Mouse (Mus musculus) thymus, adult 18-20 months (tissue): ENCODE measurements at regions not wholly inside any gene's neighbourhood (a gene's known extent, or its start where the extent isn't known, plus 50 kb on each side); places are given as distances from the start of the nearest gene placed in this dataset.

Source experiments
- DNase-seq, 2 experiments: peaks; one replicate each; pipeline ENCODE4 v3.0.0; 2022; ENCODE audit warnings: mixed read lengths in 2 of 2

DNA sequence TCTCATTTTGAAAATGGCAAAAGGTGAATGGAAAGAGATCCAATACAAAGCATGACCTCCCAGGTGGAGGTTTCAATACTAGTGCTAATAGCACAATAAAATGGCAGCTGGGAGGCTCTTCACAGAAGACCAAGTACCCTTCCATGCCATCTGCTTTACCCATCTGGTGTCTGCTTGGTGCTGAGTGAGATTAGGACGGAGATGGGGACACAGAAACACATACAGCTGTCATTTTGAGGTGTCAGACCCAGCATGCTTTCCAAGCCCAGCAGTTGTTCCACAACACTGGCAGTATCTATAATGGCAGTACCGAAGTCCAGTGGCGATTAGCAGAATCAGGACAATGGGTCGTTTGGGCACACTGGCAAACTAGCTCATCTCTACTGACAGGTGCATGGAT, 118.9 kb upstream of the 1700064H15Rik start:
- DNase-seq = no peak

- no peak for DNase-seq
These were observed 123.5 kb upstream of the 1700064H15Rik start for GRCm38 (mm10) chr3:19751946-19752345.

GRCm38 (mm10) chr3:19754011-19754410, 125.5 kb upstream of the 1700064H15Rik start:
- DNase-seq = no peak

DNA sequence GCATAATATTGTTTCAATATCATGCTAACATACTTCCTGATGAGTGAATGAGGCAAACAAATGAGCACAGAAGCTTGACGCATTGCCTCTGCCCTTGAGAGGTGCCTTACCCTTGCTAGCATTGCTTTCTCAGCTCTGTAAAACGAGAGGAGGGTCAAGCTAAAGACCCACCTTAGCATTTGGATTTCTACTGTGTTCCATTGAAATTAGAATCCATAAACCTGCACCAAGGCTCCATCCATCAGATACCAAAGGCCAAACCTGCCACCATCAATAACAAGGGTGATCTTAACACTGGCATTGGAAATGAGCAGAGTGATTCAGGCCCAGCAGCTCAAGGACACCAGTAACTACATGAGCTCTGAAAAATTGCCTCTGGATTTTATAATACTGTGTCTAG, 126.2 kb upstream of the 1700064H15Rik start:
- DNase-seq = no peak

- DNase-seq = no peak
These were observed 126.7 kb upstream of the 1700064H15Rik start for GRCm38 (mm10) chr3:19755136-19755535.

DNA sequence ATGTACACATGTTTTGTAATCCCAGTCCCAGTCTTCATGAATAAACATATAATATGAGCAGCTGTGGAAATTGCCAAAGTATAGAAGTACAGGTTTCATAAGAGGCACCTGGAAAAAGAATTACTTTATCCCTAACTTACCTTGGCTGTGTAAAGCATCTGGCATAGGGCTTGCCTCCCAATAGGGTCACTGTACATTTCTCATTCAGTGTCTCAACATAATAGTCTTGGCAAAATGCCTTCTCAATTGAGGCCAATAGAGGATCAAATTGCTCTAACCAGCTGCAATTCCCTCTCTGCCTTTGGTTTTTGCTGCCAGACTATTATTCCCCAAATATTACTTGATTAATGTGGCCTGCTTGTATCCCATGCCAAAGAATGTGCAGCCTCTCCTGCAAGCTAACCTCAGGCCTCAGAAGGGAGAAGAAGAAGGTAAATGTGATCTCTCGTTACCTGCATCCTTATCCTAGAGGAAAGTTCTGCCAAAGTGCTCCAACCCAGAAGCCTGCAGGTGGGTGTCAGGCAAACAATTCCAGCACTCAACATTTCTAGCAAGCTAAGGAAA, 158.2 kb upstream of the Cp start:
- DNase-seq = no peak

DNA sequence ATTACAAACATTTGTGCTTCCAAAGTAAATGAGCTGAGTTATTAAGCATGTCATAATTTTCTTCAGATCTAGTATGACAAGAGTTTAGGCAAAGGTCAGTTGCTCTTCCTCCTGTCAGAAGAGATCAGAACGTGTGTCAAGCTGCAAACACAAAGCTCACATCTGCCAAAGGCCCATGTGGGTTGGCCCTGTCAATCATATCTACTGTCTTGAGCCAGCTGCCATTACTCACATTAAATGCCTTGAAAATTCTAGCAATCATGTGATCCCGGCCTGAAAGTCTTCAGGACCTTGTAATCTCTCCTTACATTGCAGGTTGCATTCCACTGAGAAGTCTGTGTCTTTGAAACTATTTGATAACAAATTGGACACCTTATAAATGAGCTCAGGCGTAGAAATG, 146.8 kb upstream of the Cp start:
- no peak for DNase-seq

- no peak for DNase-seq
These were observed 131.9 kb upstream of the Cp start for GRCm38 (mm10) chr3:19824904-19825303.

- no peak for DNase-seq
These were observed 128.2 kb upstream of the Cp start for GRCm38 (mm10) chr3:19828518-19829246.

DNA sequence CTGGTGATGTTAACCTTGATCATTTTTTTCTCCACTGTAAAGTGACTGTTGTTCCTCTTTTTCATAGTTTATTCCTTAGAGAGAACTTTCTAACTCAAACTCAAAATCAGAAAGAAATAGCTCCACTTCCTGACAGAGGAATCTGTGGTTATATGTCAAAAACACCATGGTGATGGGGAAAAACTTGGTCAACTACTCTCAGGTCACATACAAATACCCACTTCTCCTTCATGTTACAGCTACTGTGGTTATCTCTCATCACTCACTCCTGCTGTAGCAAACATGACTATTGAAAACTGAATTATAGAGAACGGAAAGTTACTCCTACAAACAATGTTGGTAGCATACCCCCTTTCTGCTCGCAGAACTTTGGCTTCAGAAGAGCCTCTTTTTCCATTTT, 127.1 kb upstream of the Cp start:
- DNase-seq = no peak

- DNase-seq = no peak
These were observed 108.7 kb upstream of the Cp start for GRCm38 (mm10) chr3:19848031-19848735.

DNA sequence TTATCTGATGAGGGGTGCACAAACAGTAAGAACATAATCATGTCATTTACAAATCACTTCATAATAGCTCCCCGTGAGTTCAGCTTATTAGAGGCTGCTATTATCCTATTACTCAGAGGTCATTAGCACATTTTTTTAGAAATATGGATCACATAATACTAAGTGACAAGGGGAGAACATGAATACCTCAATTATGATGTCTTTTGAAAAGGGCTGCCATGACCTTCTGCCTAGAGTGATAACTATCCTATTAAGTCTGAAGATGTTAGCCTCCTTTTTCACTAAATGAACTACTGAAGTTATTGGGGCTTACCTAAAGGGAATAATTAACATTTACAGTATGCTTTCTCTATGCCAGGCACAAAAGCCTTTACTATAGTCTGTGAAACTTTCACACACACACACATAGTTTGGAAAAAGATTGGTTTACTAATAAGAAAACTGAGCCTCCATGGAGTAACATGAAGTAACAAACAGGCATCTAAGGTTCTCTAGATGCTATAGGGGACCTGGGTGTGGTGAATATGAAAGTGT, 108.1 kb upstream of the Cp start:
- DNase-seq = no peak

GRCm38 (mm10) chr3:19882623-19883022, 74.2 kb upstream of the Cp start:
- DNase-seq = no peak

- DNase-seq = no peak
These were observed 68.4 kb upstream of the Cp start for GRCm38 (mm10) chr3:19888405-19888804.

GRCm38 (mm10) chr3:19894258-19894629, 62.6 kb upstream of the Cp start:
- DNase-seq = no peak

DNA sequence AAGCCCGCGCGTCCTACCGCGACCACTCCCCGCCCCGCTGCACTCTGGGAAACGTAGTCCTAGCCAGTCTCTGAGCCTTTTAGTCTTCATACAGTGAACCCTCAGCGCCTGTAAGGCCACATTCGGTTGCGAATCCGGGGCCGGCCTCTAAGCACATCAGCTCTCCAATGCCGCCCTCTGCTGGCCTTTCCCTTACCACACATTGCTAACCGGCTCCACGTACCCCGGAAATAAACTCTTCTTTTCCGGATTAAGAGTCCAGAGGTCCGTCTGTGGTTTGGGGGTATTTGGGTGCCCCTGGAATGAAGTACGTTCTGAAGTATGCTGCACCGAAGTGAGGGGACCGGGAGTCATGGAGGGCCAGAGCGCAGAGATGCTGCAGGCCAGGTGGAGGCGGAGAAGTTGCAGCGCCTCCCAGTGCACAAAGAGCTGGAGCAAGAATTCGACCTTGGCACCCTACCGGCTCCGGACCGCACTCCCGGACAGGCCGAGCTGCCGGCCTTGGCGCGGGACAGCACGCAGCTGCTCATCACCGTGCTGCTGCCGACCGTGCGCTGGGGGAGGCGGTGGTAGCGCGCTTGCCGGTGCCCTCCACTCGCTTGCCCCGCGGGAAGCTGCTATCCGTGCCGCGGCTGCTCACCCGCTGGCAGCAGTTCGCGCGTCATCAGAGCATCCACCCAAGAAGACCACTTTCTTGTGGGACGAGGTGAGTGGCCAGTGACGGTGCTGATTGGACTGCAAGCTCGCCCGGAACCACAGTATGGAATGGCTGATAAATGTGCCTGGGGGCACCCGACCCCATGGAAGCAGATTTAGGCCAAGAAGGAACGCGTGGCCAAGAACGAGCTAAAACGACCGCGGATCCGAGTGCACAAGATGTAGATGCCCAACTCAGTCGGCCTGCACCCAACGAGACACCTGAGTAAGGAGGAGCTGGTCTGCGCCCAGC, 62.0 kb upstream of the Cp start:
- DNase-seq = peak; percentile 88 to 93

DNA sequence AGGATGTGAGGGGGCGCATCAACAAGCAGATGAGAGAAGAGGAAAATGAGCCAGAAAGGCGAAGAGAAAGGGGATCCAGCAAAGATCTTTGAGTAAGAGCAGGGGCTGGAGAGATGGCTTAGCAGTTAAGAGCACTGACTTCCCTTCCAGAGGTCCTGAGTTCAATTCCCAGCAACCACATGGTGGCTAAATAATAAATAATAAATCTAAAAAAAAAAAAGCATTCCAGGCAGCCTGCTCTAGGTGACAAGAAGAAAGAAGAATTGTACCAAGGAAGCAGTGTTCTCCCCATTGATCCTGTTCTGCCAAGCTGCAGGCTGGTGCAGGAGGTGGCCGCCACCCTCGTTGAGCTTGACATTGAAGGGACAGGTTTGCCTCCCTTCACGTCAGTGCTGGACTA, 61.1 kb upstream of the Cp start:
- no peak for DNase-seq

- DNase-seq = no peak
These were observed 59.7 kb upstream of the Cp start for GRCm38 (mm10) chr3:19897140-19897539.

DNA sequence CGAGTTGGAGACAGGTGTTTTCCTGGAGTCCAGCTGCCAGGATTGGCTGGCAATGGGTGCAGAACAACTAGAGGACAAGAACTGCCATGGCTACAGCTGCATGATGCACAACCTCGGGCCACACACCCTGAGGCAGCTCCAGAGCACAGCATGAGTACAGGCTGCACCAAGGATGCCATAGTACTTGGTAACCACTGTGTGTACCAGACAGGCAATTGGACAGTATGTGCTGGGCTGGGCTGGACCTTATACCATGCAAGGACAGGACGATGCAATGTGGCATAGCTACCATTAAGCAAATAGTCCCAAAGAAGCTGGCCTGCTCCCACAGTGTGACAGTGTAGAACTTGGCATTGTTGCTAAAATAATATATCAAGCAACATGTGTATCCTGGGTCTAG, 54.6 kb upstream of the Cp start:
- no peak for DNase-seq

DNA sequence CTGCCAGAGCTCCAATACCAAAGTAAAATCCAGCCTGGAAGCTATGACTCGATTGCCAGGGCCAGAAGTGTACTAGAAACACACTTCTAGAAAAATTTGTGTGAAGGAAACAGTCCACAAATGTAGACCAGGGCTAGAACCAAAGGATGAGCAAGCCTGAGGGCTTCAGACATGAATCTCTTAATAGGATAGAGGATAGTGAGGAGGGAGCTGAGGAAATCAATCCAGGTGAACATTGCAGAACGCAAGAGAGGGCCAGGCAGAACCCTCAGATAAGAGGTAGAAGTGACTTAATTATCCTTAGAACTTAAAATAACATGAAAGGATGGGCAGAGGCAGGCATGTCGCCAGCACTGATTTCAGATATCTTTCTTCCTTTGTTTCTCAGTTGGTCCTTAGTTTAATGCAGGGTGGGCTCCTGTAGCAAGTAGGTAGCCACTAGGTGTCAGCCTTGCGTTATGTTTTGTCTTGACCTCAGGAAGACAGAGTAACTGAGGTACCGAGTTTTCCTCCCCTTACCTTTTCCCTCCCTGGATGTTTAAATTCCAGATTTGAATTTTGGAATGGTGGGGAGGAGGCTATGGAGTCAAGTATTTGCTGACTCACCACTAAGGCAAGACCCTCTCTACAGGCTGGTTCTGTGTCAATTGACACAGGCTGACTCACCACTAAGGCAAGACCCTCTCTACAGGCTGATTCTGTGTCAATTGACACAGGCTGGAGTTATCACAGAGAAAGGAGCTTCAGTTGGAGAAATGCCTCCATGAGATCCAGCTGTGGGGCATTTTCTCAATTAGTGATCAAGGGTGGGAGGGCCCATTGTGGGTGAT, 52.2 kb upstream of the Cp start:
- peak in 1 of 2 experiments; percentile 9 for DNase-seq
